Mouse (Mus musculus): ENCODE results near the gene Wbp4.

DNA sequence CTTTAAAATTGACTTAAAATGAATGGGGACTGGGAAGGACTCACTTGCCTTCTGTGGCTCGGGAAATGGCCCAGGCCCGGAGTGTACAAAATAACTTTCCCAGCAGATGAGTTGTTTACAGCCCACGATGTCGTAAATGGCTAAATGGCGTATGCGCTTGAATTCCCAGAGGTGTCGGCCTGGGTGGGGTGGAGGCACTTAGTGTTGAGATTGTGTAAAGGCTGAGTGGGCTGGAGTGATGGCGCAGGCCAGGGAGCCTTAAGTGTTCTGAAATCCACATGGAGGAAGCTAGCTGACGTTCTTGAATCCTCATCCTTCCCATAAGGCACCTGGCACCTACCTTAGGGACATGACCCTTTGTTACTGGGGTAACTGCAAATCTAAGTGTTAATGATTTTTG lies 7.2 kb upstream of the Wbp4 start:
- no peak for TF ChIP-seq CTCF (IDR thresholded peaks at IDR 0.05; ENCODE audit: low read depth, low read length)
- no peak for TF ChIP-seq EP300 (IDR thresholded peaks at IDR 0.05; ENCODE audit: insufficient read depth, low read depth, low read length)

All from ES-Bruce4 (cell line).